Mouse (Mus musculus) retina, adult 2 months (tissue): ENCODE measurements around the gene Myl6b.

Source experiments
- DNase-seq: peaks from one replicate; pipeline ENCODE4 v3.0.0-alpha.2; 2012; ENCODE audit warnings: low read depth, low spot score

Gene Myl6b

GRCm38 (mm10) chr10:128498590-128498989 is at the start of gene Myl6b:
Myl6b (minus strand) TSS chr10:128498685.
- peak; percentile 86 for DNase-seq

GRCm38 (mm10) chr10:128547361-128548032 is 49.0 kb upstream of the Myl6b start, which contains the start of gene Zc3h10:
Zc3h10 (minus strand) TSS chr10:128547774.
- DNase-seq, result peak; percentile 94

- DNase-seq, result no peak
Observed at GRCm38 (mm10) chr10:128546787-128547186, 48.3 kb upstream of the Myl6b start.

- peak; percentile 60 for DNase-seq
Observed at GRCm38 (mm10) chr10:128546361-128546760, 47.9 kb upstream of the Myl6b start.

GRCm38 (mm10) chr10:128545570-128545898 is 47.0 kb upstream of the Myl6b start:
- no peak for DNase-seq

GRCm38 (mm10) chr10:128544674-128545569 is 46.4 kb upstream of the Myl6b start:
- no peak for DNase-seq

- no peak for DNase-seq
Observed at GRCm38 (mm10) chr10:128544151-128544657, 45.7 kb upstream of the Myl6b start.

GRCm38 (mm10) chr10:128543100-128543499 is 44.6 kb upstream of the Myl6b start:
- DNase-seq, result no peak

GRCm38 (mm10) chr10:128538340-128538870 is 39.9 kb upstream of the Myl6b start:
- DNase-seq, result no peak

GRCm38 (mm10) chr10:128536266-128536940 is 37.9 kb upstream of the Myl6b start:
- peak; percentile 80 for DNase-seq

- DNase-seq, result no peak
Observed at GRCm38 (mm10) chr10:128535624-128536265, 37.3 kb upstream of the Myl6b start.

- no peak for DNase-seq
Observed at GRCm38 (mm10) chr10:128535206-128535605, 36.7 kb upstream of the Myl6b start.

- no peak for DNase-seq
Observed at GRCm38 (mm10) chr10:128526366-128527356, 28.2 kb upstream of the Myl6b start.

- peak; percentile 91 for DNase-seq
Observed at GRCm38 (mm10) chr10:128525671-128526308, 27.3 kb upstream of the Myl6b start, which contains the start of gene Esyt1. Esyt1 (minus strand) TSS chr10:128525871.

GRCm38 (mm10) chr10:128524732-128525662 is 26.5 kb upstream of the Myl6b start:
- DNase-seq, result no peak

GRCm38 (mm10) chr10:128524111-128524731 is 25.7 kb upstream of the Myl6b start:
- DNase-seq, result no peak

GRCm38 (mm10) chr10:128522351-128522750 is 23.9 kb upstream of the Myl6b start:
- DNase-seq, result no peak

- no peak for DNase-seq
Observed at GRCm38 (mm10) chr10:128520591-128520990, 22.1 kb upstream of the Myl6b start.
